Mouse (Mus musculus): ENCODE measurements around the gene Cts6.
A peak's percentile ranks its signal among the peaks of the same experiment; 100 is the strongest.
"Not testable (repeated sequence)": the region's sequence is repeated elsewhere in the genome, so short reads cannot be mapped to it uniquely, and the experiment has no call there.

The Cts6 gene

GRCm38 (mm10) chr13:61203310-61203709, at the start of gene Cts6:
Gene Cts6 (minus strand): TSS chr13:61203410.
- DNase-seq (ENCODE audit: low spot score), result no peak

GRCm38 (mm10) chr13:61241076-61241947, 38.1 kb upstream of the Cts6 start:
- peak; percentile 1 for DNase-seq (ENCODE audit: low spot score)

DNA sequence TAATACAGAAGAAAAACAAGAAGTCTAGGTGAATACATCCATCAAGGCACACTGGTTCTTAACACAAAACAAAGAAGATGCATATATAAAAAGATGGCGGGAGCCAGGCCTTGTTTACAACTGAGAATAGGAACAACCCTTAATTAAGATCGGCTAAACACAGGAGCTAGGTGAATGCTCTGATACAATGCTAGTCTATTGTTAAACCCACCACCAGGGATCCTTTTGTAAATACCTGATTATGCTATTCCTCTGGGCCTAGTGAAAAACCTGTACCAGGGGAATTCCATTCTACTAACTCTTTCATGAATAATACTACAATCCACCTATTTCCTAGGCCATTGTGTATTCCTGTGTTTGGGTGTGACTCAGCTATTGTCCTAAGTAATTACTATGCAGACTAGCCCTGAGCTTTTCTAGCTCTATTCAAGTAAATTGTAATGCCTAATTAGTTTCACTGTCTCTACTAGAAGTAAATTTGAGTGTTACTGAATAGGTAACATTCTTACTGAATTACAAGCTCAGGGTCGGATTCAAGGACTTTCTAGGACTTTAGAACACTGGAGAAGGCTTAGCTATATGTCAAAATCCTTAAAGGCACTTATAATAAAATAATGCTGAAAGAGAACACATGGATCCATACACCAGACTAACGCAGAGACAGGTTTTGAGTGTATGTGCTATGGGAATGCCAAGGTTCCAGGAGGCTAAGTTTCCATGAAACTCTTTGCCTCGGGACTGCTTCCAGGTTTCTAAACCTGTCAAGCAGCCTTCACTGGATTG, 17.9 kb downstream of the Cts6 start:
- DNase-seq (ENCODE audit: low spot score), result not testable (repeated sequence)

DNA sequence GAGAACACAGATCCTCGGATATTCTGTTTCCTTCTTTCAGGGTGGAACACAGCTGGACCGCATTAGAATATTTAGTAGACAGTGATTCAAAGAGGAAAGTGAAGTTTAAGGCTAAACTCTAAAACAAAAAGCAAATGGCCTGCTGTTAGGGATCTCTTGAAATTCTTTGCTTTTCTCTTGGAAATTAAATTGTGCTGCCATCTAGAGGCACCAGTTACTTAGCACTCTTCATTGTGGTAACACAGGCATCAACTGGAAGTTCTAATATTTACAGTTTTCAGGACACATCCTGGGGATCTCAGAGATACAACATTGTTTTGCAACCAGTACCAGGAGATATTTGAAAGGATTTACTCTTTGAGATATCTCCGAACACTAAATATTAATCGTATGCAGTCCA, 38.6 kb downstream of the Cts6 start:
- DNase-seq (ENCODE audit: low spot score), result no peak

DNA sequence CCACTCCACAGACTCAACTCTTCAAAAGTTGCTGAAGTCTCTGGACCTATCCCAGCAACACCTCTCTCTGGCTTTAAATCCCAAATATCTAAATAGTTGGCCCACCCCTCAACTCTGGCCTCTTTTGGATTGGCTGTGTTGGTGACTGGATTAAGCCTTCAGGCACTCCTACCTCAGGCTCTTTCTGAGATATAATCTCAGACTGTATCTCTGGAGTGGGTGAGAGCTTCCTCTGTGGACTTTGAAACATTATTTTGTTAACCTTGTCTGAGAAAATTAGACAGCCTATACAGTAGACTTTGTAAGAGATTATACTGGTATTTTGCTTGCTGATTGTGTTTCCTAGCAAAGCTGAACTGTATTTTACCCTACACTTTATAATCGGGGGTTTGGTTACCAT, 39.1 kb downstream of the Cts6 start, which contains the start of gene Ctsr:
Ctsr (minus strand) TSS at position 101 of the 400 bp plus-strand sequence.
- no peak for DNase-seq (ENCODE audit: low spot score)
